Mouse (Mus musculus): ENCODE results near the gene Nf2.

Gene Nf2

GRCm38 (mm10) chr11:4849258-4849943, at the start of gene Nf2:
Gene Nf2, minus strand, starts transcription at chr11:4849536.
- peak; percentile 99 for DNase-seq (ENCODE audit: low spot score)

GRCm38 (mm10) chr11:4894848-4895816, 45.8 kb upstream of the Nf2 start, which contains the start of gene Thoc5:
Gene Thoc5, plus strand, starts transcription at chr11:4895320.
- peak; percentile 91 for DNase-seq (ENCODE audit: low spot score)

GRCm38 (mm10) chr11:4886987-4887386, 37.7 kb upstream of the Nf2 start:
- no peak for DNase-seq (ENCODE audit: low spot score)

- peak; percentile 65 for DNase-seq (ENCODE audit: low spot score)
These were observed 36.1 kb upstream of the Nf2 start for GRCm38 (mm10) chr11:4885385-4885903.

DNA sequence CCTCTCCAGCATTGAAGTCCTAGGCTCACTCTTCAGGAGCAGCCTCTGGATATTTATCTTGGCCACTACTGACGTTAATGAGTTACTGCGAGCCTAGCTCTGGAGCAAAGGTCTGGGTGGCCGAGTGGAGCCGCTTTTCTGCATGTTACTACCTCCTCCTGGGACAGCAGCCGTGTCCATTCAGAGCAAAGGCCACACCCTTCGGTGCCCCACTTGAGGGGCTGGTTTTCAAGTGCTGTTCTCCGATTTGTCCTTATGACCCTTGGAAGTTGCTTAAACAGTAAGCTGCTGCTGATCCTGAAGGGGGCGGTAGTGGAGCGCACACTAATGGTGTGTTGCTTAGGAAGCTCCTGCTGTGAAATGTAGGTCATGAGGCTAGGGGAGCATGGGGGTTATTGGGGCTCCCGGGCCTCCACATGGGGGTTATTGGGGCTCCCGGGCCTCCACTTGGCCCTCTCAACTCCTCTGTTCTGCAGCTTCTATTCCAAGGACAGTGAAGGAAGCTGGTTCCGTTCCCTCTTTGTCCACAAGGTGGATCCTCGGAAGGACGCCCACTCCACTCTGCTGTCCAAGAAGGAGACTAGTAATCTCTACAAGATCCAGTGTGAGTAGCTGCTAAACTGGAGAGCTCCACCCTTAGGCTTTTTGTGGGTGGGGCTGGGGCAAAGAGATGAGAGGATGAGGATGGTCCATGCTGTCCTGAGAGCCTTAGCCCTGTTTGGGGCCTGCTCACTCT, 33.7 kb upstream of the Nf2 start:
- DNase-seq (ENCODE audit: low spot score), result peak; percentile 54

DNA sequence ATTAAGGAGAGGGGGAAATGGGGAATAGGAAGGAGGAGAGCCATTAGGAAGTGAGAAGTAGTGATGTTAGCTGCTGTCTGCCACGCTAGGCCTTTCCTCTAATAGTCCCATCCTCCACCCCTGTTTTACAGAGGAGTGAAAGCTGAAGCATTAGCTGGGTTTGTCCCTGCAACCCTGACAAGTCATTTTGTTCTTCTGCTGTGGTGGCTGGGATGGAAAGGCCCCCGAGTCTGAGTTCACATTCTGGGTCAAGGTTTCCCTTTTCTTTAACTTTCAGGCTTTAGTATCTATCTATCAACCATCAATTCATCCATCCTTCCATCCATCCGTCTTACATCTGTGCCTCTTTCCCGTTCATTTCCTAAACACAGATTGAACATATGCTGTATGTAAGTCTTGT, 31.8 kb upstream of the Nf2 start:
- no peak for DNase-seq (ENCODE audit: low spot score)

GRCm38 (mm10) chr11:4874551-4874950, 25.2 kb upstream of the Nf2 start:
- peak; percentile 39 for DNase-seq (ENCODE audit: low spot score)

DNA sequence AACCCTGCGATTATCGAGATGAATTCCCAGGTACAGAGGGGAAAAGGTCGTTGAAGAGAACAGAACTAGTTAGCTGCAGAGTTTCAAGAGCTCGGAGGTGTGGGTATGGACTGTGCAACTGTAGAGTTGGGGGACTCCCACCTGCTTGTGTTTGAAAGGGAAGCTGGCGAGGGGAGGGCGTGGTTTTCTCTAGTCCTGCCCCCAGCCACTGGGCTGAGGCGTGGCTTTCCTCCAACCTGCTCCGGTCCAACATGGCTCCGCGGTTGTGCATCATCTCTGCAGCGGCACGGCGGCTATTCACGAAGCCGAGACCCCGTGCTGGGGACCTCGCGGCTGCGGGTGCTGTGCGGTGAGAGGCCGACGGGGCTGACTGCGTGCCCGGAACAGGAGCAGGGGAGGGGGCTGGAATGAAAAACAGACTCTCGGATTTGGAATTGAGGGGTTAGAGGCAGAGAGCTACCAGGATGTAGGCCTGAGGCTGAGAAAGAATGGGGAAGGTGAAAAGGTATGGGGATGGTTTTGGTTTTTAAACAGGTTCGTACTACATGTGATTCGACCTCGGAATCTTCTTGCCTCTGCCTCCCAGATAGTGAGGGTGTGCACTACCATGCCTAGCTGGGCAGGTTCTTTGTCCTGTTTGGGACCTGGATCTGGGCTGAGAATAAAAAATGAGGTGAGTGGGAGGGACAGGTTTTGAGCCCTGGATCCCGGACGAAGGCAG, 24.6 kb upstream of the Nf2 start, which contains the start of gene Nipsnap1:
Gene Nipsnap1, plus strand, starts transcription at position 197 of the 721 bp plus-strand sequence.
- peak; percentile 91 for DNase-seq (ENCODE audit: low spot score)

- peak; percentile 88 for DNase-seq (ENCODE audit: low spot score)
These were observed 16.4 kb upstream of the Nf2 start for GRCm38 (mm10) chr11:4865645-4866251.

- DNase-seq (ENCODE audit: low spot score), result no peak
These were observed 13.4 kb upstream of the Nf2 start for GRCm38 (mm10) chr11:4862730-4863129.

DNA sequence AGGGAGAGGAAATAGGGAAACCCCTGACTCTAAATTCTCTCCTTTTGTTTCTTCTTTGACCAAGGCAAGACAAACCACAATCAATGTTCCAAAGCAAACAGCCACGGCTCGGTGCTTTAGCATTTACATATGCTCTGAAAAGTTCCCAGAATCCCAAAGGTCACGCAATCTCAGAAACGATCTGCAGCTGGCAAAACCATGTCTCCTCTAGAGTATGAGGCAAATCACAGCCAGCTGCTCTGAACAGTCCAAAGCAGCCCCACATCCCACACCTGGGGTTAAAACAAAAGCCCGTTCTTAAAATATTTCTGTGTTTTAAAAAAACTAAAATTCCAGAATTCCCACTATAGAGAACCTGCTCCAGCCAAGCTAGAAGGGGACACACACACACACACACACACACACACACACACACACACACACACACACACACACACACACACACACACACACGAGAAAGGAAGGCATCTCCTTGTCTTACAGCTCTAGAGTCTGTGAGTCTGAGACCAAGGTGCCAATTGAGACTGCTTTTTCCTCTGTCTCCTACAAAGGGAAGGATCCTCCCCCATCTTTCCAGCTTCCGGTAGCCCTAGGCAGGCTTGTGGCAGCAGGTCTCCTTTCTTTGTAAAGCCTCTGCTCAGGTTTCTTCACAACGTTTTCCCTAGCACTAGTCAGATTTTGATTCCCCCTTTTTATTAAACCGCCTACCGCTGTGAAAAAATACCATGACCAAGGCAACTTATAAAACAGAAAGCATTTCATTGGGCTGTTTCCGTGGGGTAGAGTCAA, 12.7 kb upstream of the Nf2 start:
- peak; percentile 28 for DNase-seq (ENCODE audit: low spot score)

DNA sequence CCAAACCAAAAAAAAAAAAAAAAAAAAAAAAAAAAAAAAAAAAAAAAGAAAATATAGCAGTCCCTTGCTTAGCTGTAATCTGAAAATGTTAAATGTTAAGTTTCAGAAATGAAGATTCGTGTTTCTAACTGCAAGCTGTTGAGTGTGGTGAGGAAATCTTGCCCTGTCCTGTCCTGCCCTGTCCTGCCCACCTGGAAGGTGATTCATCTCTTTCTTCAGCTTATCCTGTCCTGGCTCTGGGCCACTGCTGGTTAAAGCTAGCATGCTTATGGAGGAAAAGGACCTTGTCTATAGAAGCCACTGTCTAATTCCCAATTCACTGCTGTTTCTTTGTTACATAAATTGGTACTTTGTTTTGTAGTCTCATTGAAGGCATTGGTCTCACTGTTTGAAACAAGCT, 11.7 kb upstream of the Nf2 start:
- no peak for DNase-seq (ENCODE audit: low spot score)

DNA sequence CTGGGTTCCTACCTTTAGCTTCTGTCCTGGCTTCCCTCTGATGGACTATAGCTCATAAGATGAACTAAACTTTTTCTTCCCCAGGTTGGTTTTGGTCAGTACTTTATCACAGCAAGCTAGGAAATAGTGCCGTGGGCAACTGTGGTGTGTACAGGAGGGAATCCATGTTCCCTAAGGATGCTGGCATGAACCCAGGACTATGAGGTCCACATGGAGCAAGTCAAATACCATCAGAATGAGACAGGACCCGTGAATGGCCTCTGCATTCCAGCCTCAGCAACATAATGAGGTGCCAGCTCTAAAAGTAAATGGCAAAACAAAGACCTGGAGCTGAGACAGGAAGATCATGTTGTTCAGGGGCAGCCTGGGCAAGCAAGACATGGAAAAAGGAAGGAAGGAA, 9.1 kb upstream of the Nf2 start:
- no peak for DNase-seq (ENCODE audit: low spot score)

- no peak for DNase-seq (ENCODE audit: low spot score)
These were observed 4.8 kb upstream of the Nf2 start for GRCm38 (mm10) chr11:4854181-4854580.

DNA sequence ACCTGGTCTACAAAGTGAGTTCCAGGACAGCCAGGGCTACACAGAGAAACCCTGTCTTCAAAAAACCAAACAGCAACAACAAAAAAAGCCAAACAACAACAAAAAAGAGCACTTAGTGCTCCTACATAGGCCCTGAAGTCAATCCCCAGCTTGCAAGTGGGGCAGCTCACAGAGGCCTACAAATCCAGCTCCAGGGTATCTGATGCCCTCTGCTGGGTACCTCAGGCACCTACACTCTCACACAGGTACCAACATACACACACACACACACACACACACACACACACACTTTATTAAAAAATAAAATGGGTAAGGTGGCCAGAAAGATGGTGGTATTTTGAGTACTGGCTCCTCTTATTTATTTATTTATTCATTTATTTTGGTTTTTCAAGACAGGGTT, 3.7 kb upstream of the Nf2 start:
- no peak for DNase-seq (ENCODE audit: low spot score)

- no peak for DNase-seq (ENCODE audit: low spot score)
These were observed 1.1 kb upstream of the Nf2 start for GRCm38 (mm10) chr11:4850404-4850803.

DNA sequence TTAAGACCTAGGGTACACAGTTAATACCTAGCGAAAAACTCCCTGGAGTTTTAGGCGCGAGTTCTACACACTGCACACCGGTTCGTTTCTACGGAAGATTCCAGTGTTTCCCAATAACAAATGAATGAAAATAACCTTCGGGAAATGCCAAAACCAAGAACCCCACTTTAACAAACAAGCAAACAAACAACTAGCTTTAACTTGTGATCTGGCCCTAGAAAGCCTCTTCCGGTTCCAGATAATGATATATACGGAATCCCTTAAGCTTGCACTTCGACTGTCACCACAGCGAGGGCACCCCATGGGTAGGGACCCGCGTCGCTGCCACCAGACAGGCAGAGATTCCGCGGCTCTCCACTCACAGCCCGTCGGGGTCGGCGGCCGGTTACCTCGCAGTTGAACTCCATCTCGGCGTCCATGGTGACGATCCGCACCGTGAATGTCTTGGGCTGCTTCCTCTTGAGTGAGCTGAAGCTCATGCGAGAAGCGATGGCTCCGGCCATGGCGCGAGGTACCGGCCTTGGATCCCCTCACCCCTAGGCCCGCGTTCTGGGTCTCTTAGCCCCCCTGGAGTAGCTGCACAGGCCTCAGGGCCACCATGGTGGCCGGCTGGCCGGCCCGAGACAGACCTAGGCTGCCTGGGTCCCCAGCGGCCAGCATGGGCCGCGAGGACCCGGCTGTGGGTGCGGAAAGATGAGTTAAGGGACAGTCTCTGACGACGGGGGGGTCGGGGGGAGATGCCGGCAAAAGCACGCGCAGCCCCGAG, 670 bp downstream of the Nf2 start:
- peak; percentile 67 for DNase-seq (ENCODE audit: low spot score)

DNA sequence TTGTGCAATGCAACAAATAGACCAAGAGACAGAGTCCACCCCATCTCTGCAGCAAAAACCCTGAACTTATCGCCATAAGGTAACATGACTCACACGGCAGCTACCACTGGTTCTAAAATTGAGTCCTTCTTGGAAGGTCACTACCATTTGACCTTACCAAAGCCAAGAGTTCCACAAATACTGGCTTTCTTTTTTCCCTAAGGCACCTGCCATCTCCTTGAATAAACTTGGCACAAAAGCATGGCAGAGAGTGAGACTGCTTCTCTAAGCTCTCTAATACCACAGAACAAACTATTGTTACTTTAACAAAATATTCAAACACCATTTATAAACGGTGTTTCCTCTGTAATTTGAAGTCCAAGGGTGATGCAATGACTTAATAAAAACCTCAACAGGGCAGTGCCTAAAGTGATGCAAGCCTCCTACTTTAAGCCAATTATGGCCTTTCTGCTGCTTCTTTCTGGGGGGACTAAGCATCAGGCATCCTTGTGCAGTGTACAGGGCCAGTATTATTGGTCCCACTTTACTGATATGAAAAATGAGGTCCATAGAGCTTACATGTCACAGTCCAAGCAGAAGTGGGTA, 8.3 kb downstream of the Nf2 start:
- no peak for DNase-seq (ENCODE audit: low spot score)

GRCm38 (mm10) chr11:4838235-4838634, 11.1 kb downstream of the Nf2 start:
- DNase-seq (ENCODE audit: low spot score), result no peak

Data from embryo, embryonic 10.5 days (tissue).